Mouse (Mus musculus) heart, embryonic 13.5 days (tissue): ENCODE measurements around the gene Prpsap1. TPM values are rescaled to one million over a fixed set of nuclear protein-coding genes. Genes with fewer than 3 reads are reported as not detected.

Experiments used
- ATAC-seq: fragments of 200-750 bp; cut with Nextera tagmentation; 2 replicates; pipeline ENCODE4 v1.8.0; 2017; ENCODE audit warnings: moderate TSS enrichment; ENCODE audit not compliant: insufficient number of reproducible peaks, low FRiP score, low TSS enrichment; ENCODE audit errors: extremely low read depth
- H3K27ac ChIP-seq: fragments of 300-500 bp; sonication (generic); replicated peaks from 2 replicates; pipeline ENCODE4 v1.5.1; 2015; ENCODE audit warnings: moderate library complexity, mild to moderate bottlenecking, inconsistent platforms
- H3K27me3 ChIP-seq: fragments of 300-500 bp; sonication (generic); replicated peaks from 2 replicates; pipeline ENCODE4 v1.6.1; 2015; ENCODE audit warnings: mild to moderate bottlenecking, inconsistent platforms
- H3K36me3 ChIP-seq: fragments of 300-500 bp; sonication (generic); 2 replicates; pipeline ENCODE4 v1.6.1; 2015; ENCODE audit warnings: mild to moderate bottlenecking, inconsistent platforms
- H3K4me1 ChIP-seq: fragments of 300-500 bp; sonication (generic); 2 replicates; pipeline ENCODE4 v1.6.1; 2015; ENCODE audit warnings: inconsistent platforms
- H3K4me2 ChIP-seq: fragments of 300-500 bp; sonication (generic); 2 replicates; pipeline ENCODE4 v1.6.1; 2015; ENCODE audit warnings: inconsistent platforms, mild to moderate bottlenecking, moderate library complexity
- H3K4me3 ChIP-seq: fragments of 300-500 bp; sonication (generic); 2 replicates; pipeline ENCODE4 v1.5.1; 2015; ENCODE audit warnings: moderate library complexity, mild to moderate bottlenecking, inconsistent platforms
- H3K9ac ChIP-seq: fragments of 300-500 bp; sonication (generic); 2 replicates; pipeline ENCODE4 v1.6.1; 2015; ENCODE audit warnings: inconsistent platforms, mild to moderate bottlenecking, moderate library complexity
- H3K9me3 ChIP-seq: fragments of 300-500 bp; sonication (generic); 2 replicates; pipeline ENCODE4 v1.6.1; 2016; ENCODE audit warnings: inconsistent platforms
- WGBS: fragments of 180-500 bp; shearing (Covaris S2); methylation state at CpG from one replicate; pipeline ENCODE4 v1.1.7; 2015; ENCODE audit warnings: mixed read lengths; 5-methylcytosine and 5-hydroxymethylcytosine counted together
- polyA plus RNA-seq: library from polyadenylated mRNA; unstranded; fragments of >200 nt; fragmentation: Nextera tagmentation; extraction: Ambion mirVana; gene quantifications from 2 replicates; pipeline ENCODE4 v1.2.1, GENCODE M21; 2015

Prpsap1 gene
- polyA plus RNA-seq, 1 experiment from 2014 or later: 90.2 TPM

GRCm38 (mm10) chr11:116513531-116514038, 19.6 kb upstream of the Prpsap1 start:
- peaks cover 22% of the 10 kb centered on the region for H3K27me3 ChIP-seq
- no peak overlapping the region for H3K27ac ChIP-seq
- no peaks in the 10 kb centered on the region for H3K9me3 ChIP-seq
- H3K9ac ChIP-seq: no peak overlapping the region
- WGBS: 74% methylated on average over 4 of the region's 4 CpGs
- no peak overlapping the region for H3K4me2 ChIP-seq
- no peaks in the 10 kb centered on the region for H3K36me3 ChIP-seq
- no peak overlapping the region for H3K4me3 ChIP-seq
- no peak for ATAC-seq
- H3K4me1 ChIP-seq: peaks cover 7% of the 10 kb centered on the region; the same call in 1 of the 2 replicates

- WGBS: 72% methylated on average over 6 of the region's 6 CpGs
- Histone ChIP-seq H3K4me3 (no peak overlapping the region), H3K9ac (no peak overlapping the region), H3K4me1 (0 out of 2 replicates have a peak, but pooled peaks cover 1% of the 10 kb centered on the region), H3K36me3 (no peaks in the 10 kb centered on the region), H3K4me2 (no peak overlapping the region), H3K9me3 (no peaks in the 10 kb centered on the region), H3K27ac (no peak overlapping the region), H3K27me3 (peaks cover 22% of the 10 kb centered on the region)
- ATAC-seq: no peak
Observed at GRCm38 (mm10) chr11:116512987-116513386, 19.0 kb upstream of the Prpsap1 start.

DNA sequence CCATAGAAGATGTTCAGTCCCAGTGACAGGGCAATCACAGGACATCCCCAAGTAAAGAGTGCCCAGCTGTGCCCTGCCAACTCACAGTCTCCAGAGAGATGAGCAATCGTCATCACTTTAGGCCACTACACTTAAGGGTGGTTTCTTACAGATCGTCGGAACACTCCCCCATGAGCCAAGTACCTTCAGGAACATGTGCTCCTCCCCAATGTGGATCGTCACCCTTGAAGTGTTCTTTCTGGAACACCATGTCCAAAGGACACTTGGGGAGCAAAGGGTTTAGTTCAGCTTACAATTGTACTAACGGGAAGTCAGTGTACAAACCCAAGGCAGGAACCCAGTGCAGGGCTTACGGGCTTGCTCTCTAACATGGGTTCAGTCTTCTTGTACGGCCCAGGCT, 18.2 kb upstream of the Prpsap1 start:
- H3K27ac ChIP-seq: no peak overlapping the region
- 86% methylated on average over 7 of the region's 7 CpGs for WGBS
- ATAC-seq: no peak

DNA sequence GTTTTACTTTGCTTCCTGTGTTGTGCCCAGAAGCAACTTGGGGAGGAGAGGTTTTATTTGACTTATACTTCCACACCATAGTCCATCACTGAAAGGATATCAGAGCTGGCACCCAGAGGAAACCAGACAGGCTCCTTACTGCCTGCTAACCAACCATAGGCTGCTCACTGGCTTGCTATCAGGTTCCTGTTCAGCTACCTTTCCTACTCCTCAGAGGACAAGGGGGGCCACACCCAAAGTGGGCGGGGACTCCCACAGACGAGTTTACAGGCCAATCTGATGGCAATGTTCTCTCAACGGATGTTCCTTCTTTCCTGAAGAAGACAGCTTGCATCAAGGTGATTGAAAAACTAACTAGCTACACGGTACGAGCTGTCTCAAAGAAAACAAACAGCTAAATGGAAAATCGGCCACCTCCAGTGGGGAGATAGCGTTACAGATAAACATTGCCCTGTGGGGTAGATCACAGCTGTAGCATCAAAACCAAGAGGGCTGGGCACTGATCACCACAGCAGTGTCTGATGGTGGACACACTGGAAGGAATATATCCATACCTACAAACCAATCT, 17.4 kb upstream of the Prpsap1 start:
- no peak for ATAC-seq
- H3K9me3 ChIP-seq: no peaks in the 10 kb centered on the region
- no peak overlapping the region for H3K4me3 ChIP-seq
- no peak overlapping the region for H3K27ac ChIP-seq
- WGBS: 44% methylated on average over 7 of the region's 7 CpGs
- no peak overlapping the region for H3K4me2 ChIP-seq
- H3K4me1 ChIP-seq: no peaks in the 10 kb centered on the region
- H3K36me3 ChIP-seq: no peaks in the 10 kb centered on the region
- no peak overlapping the region for H3K9ac ChIP-seq
- peaks cover 22% of the 10 kb centered on the region for H3K27me3 ChIP-seq

More for the DNA sequence above, 18.2 kb upstream of the Prpsap1 start:
- Histone ChIP-seq H3K4me3 (no peak overlapping the region), H3K4me1 (no peaks in the 10 kb centered on the region), H3K27me3 (peaks cover 22% of the 10 kb centered on the region), H3K4me2 (no peak overlapping the region), H3K9me3 (no peaks in the 10 kb centered on the region), H3K36me3 (no peaks in the 10 kb centered on the region), H3K9ac (no peak overlapping the region)

DNA sequence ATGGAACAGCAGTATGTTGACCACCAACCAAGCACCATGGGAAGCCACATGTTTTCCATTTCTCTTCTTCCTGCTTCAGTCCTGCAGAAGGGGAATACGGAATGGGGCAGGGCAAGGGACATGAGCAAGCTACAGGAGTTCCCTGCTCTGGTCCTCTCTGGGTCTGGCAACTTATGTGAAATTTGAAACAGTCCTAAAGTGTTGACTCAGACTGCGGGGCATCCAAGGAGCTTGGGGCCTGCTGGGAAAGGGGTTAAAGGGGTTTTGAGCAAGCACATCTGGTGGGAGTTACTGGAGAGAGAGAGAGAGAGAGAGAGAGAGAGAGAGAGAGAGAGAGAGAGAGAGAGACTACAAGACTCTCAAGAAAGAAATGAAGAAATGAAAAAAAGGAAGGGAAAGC, 14.7 kb upstream of the Prpsap1 start:
- 60% methylated on average over 2 of the region's 2 CpGs for WGBS
- no peak overlapping the region for H3K4me3 ChIP-seq

DNA sequence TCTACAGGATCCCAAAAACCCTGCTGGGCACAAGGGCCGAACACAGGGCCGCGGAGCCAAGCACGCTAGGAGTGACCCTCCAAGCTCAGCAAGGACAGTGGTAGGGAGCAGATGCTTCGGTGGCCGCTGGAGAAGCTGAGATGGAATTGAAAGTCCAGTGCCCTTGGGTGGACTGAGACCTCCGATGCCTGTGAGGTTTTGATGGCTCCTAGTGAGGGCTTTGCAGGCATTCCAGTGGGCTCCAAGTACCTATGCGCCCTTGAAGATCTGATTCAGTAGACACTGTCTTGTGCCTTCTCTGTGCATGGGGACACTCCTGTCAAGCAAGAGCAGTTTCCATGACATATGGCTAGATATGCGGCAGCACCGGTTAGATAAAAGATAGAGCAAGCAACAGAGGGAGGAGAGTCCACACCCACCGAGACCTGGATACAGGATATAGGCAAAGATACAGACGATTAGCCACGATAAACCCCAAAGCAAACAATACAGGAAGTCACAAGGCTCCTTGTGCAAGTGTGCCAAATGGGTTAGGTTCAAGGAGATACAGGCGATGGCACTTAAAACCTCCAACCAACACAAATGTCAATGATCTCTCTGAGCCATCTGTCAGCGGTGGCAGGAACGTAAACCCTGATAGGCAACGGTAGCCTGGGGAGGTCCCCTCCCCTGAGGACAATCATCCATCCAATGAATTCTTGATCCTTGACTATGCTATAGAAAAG, 12.3 kb upstream of the Prpsap1 start:
- no peaks in the 10 kb centered on the region for H3K36me3 ChIP-seq
- H3K4me1 ChIP-seq: no peaks in the 10 kb centered on the region
- H3K4me2 ChIP-seq: no peak overlapping the region
- H3K27ac ChIP-seq: no peak overlapping the region
- no peaks in the 10 kb centered on the region for H3K27me3 ChIP-seq
- H3K4me3 ChIP-seq: no peak overlapping the region
- WGBS: 66% methylated on average over 17 of the region's 17 CpGs
- no peak overlapping the region for H3K9ac ChIP-seq
- ATAC-seq: no peak
- H3K9me3 ChIP-seq: no peaks in the 10 kb centered on the region

More for the DNA sequence above, 14.7 kb upstream of the Prpsap1 start:
- H3K4me1 ChIP-seq: no peaks in the 10 kb centered on the region
- no peaks in the 10 kb centered on the region for H3K9me3 ChIP-seq
- no peak overlapping the region for H3K9ac ChIP-seq
- no peak overlapping the region for H3K27ac ChIP-seq
- no peaks in the 10 kb centered on the region for H3K36me3 ChIP-seq
- H3K27me3 ChIP-seq: peaks cover 4% of the 10 kb centered on the region; the same call in 1 of the 2 replicates
- no peak for ATAC-seq
- H3K4me2 ChIP-seq: no peak overlapping the region

DNA sequence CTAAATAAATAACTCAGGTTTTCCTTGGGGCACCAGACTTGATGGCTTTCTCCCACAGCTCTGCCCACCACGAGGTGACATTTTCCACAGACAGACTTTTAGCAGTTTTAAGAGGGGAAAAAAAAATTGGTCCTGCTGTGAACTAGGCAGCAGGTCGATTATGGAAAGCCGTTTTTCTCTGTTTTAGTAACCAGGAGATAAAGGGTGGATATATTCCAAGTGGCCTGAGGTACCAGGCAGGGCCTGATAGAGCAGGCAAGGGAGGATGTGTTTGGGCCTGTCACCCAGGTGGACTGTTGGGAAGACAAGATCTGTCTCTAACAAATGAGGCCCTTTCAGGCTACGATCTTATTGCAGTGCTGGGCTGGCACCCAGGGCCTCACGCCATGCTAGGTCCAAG, 11.6 kb upstream of the Prpsap1 start:
- H3K9ac ChIP-seq: no peak overlapping the region
- 60% methylated on average over 5 of the region's 5 CpGs for WGBS

DNA sequence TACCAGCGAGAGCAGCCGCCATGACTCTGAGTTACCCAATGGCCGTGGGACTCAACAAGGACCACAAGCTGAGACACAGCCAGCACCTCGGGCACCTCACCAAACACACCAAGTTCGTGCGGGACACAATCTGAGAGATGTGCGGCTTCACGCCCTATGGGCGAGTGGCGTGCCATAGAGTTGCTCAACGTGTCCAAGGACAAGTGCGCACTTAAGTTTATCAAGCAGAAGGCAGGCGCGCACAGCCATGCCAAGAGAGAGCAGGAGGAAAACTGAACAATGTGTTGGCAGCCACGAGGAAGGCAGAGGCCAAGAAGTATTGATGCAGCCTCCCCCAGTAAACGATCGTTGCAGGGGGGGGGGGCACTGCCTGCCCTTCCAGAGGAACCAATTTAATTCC, 10.5 kb upstream of the Prpsap1 start:
- no peak overlapping the region for H3K4me3 ChIP-seq
- peaks cover 3% of the 10 kb centered on the region; the same call in 1 of the 2 replicates for H3K4me1 ChIP-seq
- H3K36me3 ChIP-seq: no peaks in the 10 kb centered on the region
- H3K27ac ChIP-seq: no peak overlapping the region
- H3K9ac ChIP-seq: no peak overlapping the region
- no peak for ATAC-seq
- no peaks in the 10 kb centered on the region for H3K27me3 ChIP-seq
- no peaks in the 10 kb centered on the region for H3K9me3 ChIP-seq
- H3K4me2 ChIP-seq: no peak overlapping the region
- 73% methylated on average over 17 of the region's 17 CpGs for WGBS

More for the DNA sequence above, 11.6 kb upstream of the Prpsap1 start:
- H3K4me1 ChIP-seq: peaks cover 3% of the 10 kb centered on the region; the same call in 1 of the 2 replicates
- no peak overlapping the region for H3K4me3 ChIP-seq
- H3K9me3 ChIP-seq: no peaks in the 10 kb centered on the region
- no peaks in the 10 kb centered on the region for H3K27me3 ChIP-seq
- H3K36me3 ChIP-seq: no peaks in the 10 kb centered on the region
- ATAC-seq: no peak
- no peak overlapping the region for H3K4me2 ChIP-seq
- no peak overlapping the region for H3K27ac ChIP-seq

- no peak overlapping the region for H3K4me2 ChIP-seq
- H3K9ac ChIP-seq: no peak overlapping the region
- H3K36me3 ChIP-seq: no peaks in the 10 kb centered on the region
- H3K4me3 ChIP-seq: no peak overlapping the region
- no peak for ATAC-seq
- WGBS: 19% methylated on average over 7 of the region's 7 CpGs
- H3K9me3 ChIP-seq: peaks cover 4% of the 10 kb centered on the region; the same call in 1 of the 2 replicates
- H3K4me1 ChIP-seq: peaks cover 9% of the 10 kb centered on the region; the same call in 1 of the 2 replicates
- H3K27ac ChIP-seq: no peak overlapping the region
- no peaks in the 10 kb centered on the region for H3K27me3 ChIP-seq
Observed at GRCm38 (mm10) chr11:116501005-116501746, 7.2 kb upstream of the Prpsap1 start.

DNA sequence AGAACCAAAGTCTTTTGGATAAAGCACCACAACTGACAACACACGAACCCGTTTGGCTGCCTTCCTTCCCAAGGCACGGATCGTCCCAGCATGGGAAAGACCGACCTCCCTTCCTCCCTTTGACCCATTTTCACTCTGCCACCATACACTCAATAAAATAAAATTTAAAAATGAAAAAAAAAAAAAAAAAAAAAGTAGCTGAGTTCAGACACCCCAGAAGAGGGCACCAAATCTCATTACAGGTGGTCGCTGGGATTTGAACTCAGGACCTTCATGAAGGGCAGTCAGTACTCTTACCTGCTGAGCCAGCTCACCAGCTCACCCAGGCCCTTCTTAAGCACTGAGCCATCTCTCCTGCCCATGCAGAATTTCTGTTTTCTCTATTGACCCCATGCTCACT, 5.0 kb upstream of the Prpsap1 start:
- Histone ChIP-seq H3K4me1 (peaks cover 18% of the 10 kb centered on the region), H3K4me2 (peak overlapping the region; percentile 72), H3K27me3 (no peaks in the 10 kb centered on the region), H3K9ac (peak overlapping the region; percentile 76; the same call in 1 of the 2 replicates), H3K4me3 (peak overlapping the region; percentile 48), H3K9me3 (peaks cover 4% of the 10 kb centered on the region; the same call in 1 of the 2 replicates), H3K36me3 (no peaks in the 10 kb centered on the region), H3K27ac (no peak overlapping the region)
- 36% methylated on average over 6 of the region's 6 CpGs for WGBS
- no peak for ATAC-seq

DNA sequence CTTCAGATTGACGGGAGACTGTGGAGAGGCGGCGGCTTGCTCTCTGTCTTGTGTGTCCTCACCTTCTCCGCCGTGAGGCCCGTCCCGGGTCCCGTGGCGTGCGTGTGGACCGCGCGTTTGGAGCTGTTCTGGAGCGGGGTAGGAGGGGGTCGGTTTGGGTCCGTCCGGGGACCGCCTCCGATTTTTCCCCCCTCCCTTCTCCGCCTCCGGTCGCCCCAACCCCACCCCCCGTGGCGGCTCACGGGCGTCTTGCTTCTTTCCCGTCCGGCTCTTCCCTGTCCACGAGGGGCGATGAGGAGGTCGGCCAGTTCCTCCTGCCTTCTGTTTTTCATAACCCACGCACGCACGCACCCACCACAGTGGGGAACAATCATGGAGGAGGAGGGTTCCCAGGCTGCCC, 4.6 kb upstream of the Prpsap1 start:
- H3K36me3 ChIP-seq: no peaks in the 10 kb centered on the region
- peak overlapping the region; percentile 72 for H3K4me2 ChIP-seq
- H3K27me3 ChIP-seq: no peaks in the 10 kb centered on the region
- peak overlapping the region; percentile 48 for H3K4me3 ChIP-seq
- whole genome bisulfite sequencing: 27% methylated on average over 32 of the region's 34 CpGs
- peaks cover 4% of the 10 kb centered on the region; the same call in 1 of the 2 replicates for H3K9me3 ChIP-seq
- H3K4me1 ChIP-seq: peaks cover 20% of the 10 kb centered on the region
- no peak overlapping the region for H3K27ac ChIP-seq
- H3K9ac ChIP-seq: peak overlapping the region; percentile 76
- no peak for ATAC-seq
